Mouse (Mus musculus) G1E (cell line): ENCODE data around the gene Snx10. TPM values are rescaled to one million over a fixed set of nuclear protein-coding genes. Genes with fewer than 3 reads are reported as not detected.

Experiments
- ATAC-seq: 2 replicates; pipeline ENCODE4 v1.8.0; 2016; ENCODE audit warnings: mild to moderate bottlenecking; ENCODE audit not compliant: insufficient number of reproducible peaks, poor library complexity, low FRiP score, severe bottlenecking; ENCODE audit errors: extremely low read depth
- DNase-seq: peaks from one replicate; pipeline ENCODE4 v3.0.0; 2012; ENCODE audit warnings: low spot score
- H3K27me3 ChIP-seq: 2 replicates; pipeline ENCODE4 v1.6.1; 2012; ENCODE audit warnings: mild to moderate bottlenecking, low read length, inconsistent platforms; ENCODE audit not compliant: insufficient read depth
- H3K36me3 ChIP-seq: replicated peaks from 2 replicates; pipeline ENCODE3; 2012; ENCODE audit warnings: mild to moderate bottlenecking, inconsistent platforms
- H3K4me1 ChIP-seq: 2 replicates; pipeline ENCODE4 v1.6.1; 2012; ENCODE audit warnings: low read depth, low read length, inconsistent platforms, mixed read lengths; ENCODE audit not compliant: insufficient read depth
- H3K4me3 ChIP-seq: 2 replicates; pipeline ENCODE4 v1.5.1; 2012; ENCODE audit warnings: low read depth, mild to moderate bottlenecking, inconsistent platforms, low read length, moderate library complexity, mixed read lengths
- H3K9me3 ChIP-seq: replicated peaks from 2 replicates; pipeline ENCODE4 v1.6.1; 2012; ENCODE audit warnings: inconsistent platforms
- CTCF ChIP-seq: IDR thresholded peaks from 2 replicates; pipeline ENCODE4 v1.5.1; 2012; ENCODE audit warnings: low read depth, low read length, inconsistent platforms, mixed read lengths
- GATA1 ChIP-seq: IDR thresholded peaks from 2 replicates; pipeline ENCODE4 v1.6.1; 2012; ENCODE audit warnings: borderline replicate concordance, low read length, inconsistent platforms, mixed read lengths
- GATA2 ChIP-seq: IDR thresholded peaks from 2 replicates; pipeline ENCODE4 v1.6.1; 2012; ENCODE audit warnings: low read depth, low read length, inconsistent platforms, borderline replicate concordance
- POLR2AphosphoS5 ChIP-seq: IDR thresholded peaks from 2 replicates; pipeline ENCODE4 v1.6.1; 2012; ENCODE audit warnings: low read depth, low read length, inconsistent platforms; ENCODE audit not compliant: insufficient replicate concordance
- TAL1 ChIP-seq: conservative IDR thresholded peaks from 2 replicates; pipeline ENCODE4 v1.6.1; 2012; ENCODE audit warnings: low read depth, low read length, inconsistent platforms, mixed read lengths
- polyA plus RNA-seq: library from polyadenylated mRNA; stranded (reverse); fragments of >175 nt; gene quantifications from 2 replicates; pipeline ENCODE4 v1.2.3, GENCODE M21; 2012
- total RNA-seq, 2 experiments: library from RNA; stranded (forward) in 1 of 2; stranded (reverse) in 1 of 2; fragments of 200-1000 nt in 1 of 2; fragments of >200 nt in 1 of 2; fragmentation: Nextera tagmentation in 1 of 2; gene quantifications; 2 replicates each; pipeline ENCODE4 v1.2.3; 2014 to 2017

Gene Snx10
- total and polyA plus RNA-seq, 3 experiments: 1.5 TPM; not detected in 2

DNA sequence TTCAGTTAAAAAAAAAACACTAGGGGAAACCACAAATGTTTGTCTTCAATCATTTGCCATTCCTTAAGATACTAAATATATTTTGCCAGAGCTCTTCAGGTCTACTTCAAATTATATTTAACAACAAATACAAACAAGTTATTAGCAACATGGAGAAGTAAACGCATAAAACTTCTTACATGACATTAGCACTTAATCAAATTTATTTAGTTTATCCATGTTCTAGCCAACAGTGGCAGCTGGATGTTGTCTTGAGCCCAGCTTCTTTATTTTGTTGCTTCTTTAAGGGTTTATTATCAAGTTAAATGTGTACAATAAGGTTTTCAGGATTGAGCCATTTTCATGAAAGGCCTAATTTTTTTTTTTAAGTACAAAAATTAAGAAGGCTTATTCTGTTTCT lies 67.6 kb downstream of the Snx10 start:
- Histone ChIP-seq H3K27me3 (peaks cover 8% of the 10 kb centered on the region; the same call in 1 of the 2 replicates), H3K4me1 (no peaks in the 10 kb centered on the region), H3K36me3 (no peaks in the 10 kb centered on the region), H3K4me3 (no peak overlapping the region), H3K9me3 (no peaks in the 10 kb centered on the region)
- no peak for ATAC-seq
- no peak for DNase-seq
- TF ChIP-seq TAL1 (no peak), GATA2 (no peak), CTCF (no peak), GATA1 (no peak), POLR2AphosphoS5 (no peak)

DNA sequence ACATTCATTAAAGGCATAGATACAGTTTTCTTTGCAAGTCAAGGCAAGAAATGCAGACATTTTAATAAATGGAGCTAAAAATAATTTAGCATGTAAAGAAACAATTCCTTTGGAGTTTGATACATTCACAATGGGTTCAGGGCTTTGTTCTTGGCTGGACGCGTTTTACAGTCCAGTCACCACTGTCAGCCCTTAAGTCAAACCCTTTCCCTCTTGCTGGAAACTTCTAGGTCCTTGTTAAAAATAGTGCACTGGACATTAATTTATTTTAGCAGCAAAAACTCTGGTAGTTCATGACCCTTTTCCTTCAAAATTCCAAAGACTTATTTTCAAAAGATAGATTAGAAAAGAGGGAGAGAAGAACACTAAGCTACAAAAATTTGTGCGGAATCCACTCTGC lies 68.1 kb downstream of the Snx10 start:
- no peak overlapping the region for H3K4me3 ChIP-seq
- no peaks in the 10 kb centered on the region for H3K36me3 ChIP-seq
- H3K9me3 ChIP-seq: no peaks in the 10 kb centered on the region
- ATAC-seq (no peak), DNase-seq (no peak)
- H3K27me3 ChIP-seq: peaks cover 8% of the 10 kb centered on the region; the same call in 1 of the 2 replicates
- H3K4me1 ChIP-seq: no peaks in the 10 kb centered on the region
- no peak for TF ChIP-seq POLR2AphosphoS5
- no peak for TF ChIP-seq GATA2
- no peak for TF ChIP-seq CTCF
- TF ChIP-seq TAL1: no peak
- no peak for TF ChIP-seq GATA1

DNA sequence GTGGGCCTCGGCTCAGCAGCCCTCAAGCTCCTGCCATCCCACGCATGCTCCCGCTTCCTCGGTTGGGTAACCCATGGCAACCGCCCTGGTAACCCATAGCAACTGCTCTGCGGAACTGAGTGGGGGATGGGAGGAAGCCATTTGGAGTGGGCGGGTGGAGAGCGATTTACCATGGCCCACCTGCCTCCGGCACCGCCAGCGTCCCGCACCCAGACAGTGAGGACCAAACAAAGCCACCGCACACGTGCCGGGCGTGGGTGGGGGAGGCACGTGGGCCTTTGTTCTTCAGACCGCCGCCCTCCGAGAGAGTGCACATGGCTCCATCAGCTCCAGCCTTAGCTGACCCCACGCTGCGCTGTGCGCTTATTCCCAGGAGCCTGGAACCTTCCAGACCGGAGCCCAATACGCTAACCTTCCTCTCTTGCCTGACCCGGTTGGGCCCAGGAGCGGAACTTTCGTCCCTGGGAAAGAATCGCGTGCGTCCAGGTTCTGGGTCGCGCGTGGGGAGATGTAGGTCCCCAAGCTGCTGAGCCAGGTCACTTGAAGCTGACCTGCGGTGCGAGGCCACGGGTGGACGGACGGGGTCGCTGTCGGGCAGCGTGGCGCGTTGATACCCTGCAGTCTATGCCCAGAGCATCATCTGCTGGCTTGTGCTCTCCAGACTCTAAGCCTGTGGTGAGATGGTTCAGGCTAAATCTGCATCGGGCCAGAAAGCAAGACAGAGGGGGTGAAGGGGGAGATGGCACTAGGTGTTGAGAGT lies 68.8 kb downstream of the Snx10 start:
- no peaks in the 10 kb centered on the region for H3K9me3 ChIP-seq
- TF ChIP-seq GATA1 (no peak), CTCF (no peak), POLR2AphosphoS5 (no peak), GATA2 (no peak), TAL1 (no peak)
- ATAC-seq (no peak), DNase-seq (no peak)
- H3K4me3 ChIP-seq: no peak overlapping the region
- no peaks in the 10 kb centered on the region for H3K36me3 ChIP-seq
- peaks cover 8% of the 10 kb centered on the region; the same call in 1 of the 2 replicates for H3K27me3 ChIP-seq
- no peaks in the 10 kb centered on the region for H3K4me1 ChIP-seq

DNA sequence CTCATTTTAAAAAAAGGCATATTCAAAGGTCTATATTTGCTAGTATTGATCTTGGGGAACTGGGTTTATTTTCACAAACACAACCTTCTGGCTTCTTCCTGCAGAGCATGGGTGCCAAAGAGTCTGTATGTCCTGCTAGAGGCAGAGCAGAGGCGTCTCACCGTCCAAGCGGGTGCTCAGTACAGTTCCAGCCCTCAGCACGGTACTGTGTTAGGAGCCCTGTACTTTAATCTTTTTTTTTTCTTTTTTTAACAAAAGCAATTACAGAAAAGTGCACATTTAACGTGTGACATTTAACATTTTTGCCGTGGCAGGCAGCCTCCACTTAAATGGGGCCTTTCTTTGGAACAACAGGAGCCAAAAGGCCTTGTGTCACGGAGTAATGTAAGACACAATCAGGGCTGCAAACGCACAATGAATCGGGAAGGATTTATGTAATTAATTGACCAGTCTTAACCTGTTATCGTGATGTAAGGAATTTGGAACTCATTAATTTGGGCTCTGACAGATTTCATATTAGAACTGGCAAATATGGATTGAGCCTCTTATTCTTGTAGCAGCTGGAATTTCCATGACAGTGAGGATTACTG lies 69.8 kb downstream of the Snx10 start:
- Histone ChIP-seq H3K36me3 (no peaks in the 10 kb centered on the region), H3K4me1 (no peaks in the 10 kb centered on the region), H3K9me3 (no peaks in the 10 kb centered on the region), H3K4me3 (no peak overlapping the region), H3K27me3 (peaks cover 8% of the 10 kb centered on the region; the same call in 1 of the 2 replicates)
- DNase-seq (no peak), ATAC-seq (no peak)
- TF ChIP-seq CTCF (no peak), POLR2AphosphoS5 (no peak), GATA1 (no peak), GATA2 (no peak), TAL1 (no peak)

DNA sequence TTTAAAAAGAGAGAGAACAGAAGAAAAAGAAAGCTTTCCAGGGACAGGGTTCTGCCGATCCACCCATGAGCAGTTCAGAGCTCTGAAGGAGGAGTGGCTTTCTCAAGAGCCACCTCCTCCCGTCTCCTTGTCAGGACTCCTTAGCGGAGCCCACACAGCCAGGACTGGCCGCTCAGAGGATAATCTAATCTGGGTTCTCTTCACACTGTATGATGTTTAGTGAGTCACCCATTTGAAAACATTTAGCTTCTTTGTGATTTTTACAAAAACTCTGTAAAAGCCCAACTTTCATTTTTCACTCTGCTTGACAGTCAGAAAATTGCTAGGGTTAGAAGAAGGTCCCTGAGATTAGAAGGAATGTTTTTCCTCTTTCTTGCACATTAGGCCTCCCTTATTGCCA lies 70.8 kb downstream of the Snx10 start:
- ATAC-seq (no peak), DNase-seq (no peak)
- H3K4me3 ChIP-seq: no peak overlapping the region
- TF ChIP-seq CTCF: no peak
- TF ChIP-seq TAL1: no peak
- TF ChIP-seq GATA2: no peak
- no peak for TF ChIP-seq GATA1
- no peak for TF ChIP-seq POLR2AphosphoS5
- H3K4me1 ChIP-seq: no peaks in the 10 kb centered on the region
- H3K9me3 ChIP-seq: no peaks in the 10 kb centered on the region
- peaks cover 8% of the 10 kb centered on the region; the same call in 1 of the 2 replicates for H3K27me3 ChIP-seq
- no peaks in the 10 kb centered on the region for H3K36me3 ChIP-seq

DNA sequence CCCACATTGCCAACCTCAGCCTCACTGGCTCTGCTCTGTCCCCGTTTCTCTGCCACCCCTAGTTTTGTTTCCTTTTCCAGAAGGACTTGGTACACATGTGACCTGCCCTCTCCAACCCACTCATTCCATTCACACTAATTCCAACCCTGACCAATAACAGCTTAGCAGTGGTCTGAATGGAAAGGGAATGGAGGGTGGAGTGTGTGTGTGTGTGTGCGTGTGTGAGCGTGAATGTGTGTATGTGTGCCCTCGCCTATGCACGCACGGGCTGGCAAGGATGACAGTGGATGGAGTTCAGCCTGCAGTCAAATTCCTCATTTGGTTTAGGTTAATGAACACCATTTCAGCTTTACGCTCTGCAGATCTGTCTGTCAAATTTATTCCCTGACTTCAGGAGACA lies 74.4 kb downstream of the Snx10 start:
- Histone ChIP-seq H3K4me3 (no peak overlapping the region), H3K27me3 (no peaks in the 10 kb centered on the region), H3K36me3 (no peaks in the 10 kb centered on the region), H3K9me3 (no peaks in the 10 kb centered on the region), H3K4me1 (no peaks in the 10 kb centered on the region)
- no peak for TF ChIP-seq CTCF
- no peak for TF ChIP-seq TAL1
- TF ChIP-seq POLR2AphosphoS5: no peak
- no peak for TF ChIP-seq GATA1
- no peak for ATAC-seq
- no peak for DNase-seq
